Mouse (Mus musculus) testis, adult 2 months (tissue): Measurements from ENCODE around the gene Lrrk1.
"Not testable (repeated sequence)": the region's sequence is repeated elsewhere in the genome, so short reads cannot be mapped to it uniquely, and the experiment has no call there.

ENCODE experiments used
- CTCF ChIP-seq: fragments of 200-500 bp; IDR thresholded peaks from 2 replicates; pipeline ENCODE4 v1.5.1; 2012; ENCODE audit warnings: low read depth, mild to moderate bottlenecking, inconsistent platforms, low read length, moderate library complexity; ENCODE audit not compliant: control insufficient read depth, insufficient read depth, insufficient replicate concordance
- POLR2A ChIP-seq: fragments of 200-500 bp; IDR thresholded peaks from 2 replicates; pipeline ENCODE4 v1.6.1; 2012; ENCODE audit warnings: low read depth, mild to moderate bottlenecking, inconsistent platforms, low read length, moderate library complexity; ENCODE audit not compliant: control insufficient read depth

DNA sequence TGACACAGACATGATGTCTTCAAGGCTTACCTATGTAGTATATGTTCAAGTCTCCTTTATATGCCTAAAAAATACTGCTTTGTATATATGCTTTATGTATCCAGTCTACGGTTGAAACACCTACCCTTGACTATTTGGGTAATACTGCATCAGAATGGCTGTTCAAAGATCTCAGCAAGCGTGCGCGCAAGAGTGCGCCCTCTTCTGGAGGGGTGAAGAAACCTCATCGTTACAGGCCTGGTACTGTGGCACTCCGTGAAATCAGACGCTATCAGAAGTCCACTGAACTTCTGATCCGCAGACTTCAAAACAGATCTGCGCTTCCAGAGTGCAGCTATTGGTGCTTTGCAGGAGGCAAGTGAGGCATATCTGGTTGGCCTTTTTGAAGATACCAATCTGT is 197.8 kb downstream of the Lrrk1 start:
- TF ChIP-seq CTCF, POLR2A: not testable (repeated sequence)
